Mouse (Mus musculus) liver, adult (tissue): Measurements from ENCODE around the gene Ccdc194.

Source experiments
- GATA4 ChIP-seq: IDR thresholded peaks from 2 replicates; pipeline ENCODE4 v1.6.1; 2014; ENCODE audit warnings: mild to moderate bottlenecking, low read length; ENCODE audit not compliant: insufficient replicate concordance

The Ccdc194 gene

DNA sequence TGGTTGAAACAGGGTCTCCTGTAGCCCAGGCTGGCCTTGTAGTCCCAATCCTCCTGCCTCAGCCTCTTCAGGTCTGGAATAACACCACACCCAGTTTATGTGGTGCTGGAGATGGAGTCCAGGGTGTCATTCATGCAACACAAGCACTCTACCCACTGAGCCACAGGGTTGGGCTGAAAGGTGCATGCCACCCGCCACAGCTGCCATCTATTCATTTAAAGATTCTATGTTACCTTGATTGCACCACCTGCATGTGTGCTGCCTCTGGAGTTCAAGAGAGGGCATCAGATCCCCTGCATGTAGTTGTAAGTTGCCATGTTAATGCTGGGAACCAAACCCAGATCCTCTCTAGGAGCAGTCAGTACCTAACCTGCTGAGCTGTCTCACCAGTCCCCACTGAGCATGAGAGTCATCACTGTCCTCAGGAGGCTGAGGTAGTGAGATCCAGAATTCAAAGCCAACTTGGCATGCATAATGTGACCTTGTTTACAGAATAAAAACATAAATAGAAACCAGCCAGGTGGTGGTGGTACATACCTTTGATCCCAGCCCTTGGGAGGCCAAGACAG is 28.4 kb downstream of the Ccdc194 start:
- TF ChIP-seq GATA4: no peak

DNA sequence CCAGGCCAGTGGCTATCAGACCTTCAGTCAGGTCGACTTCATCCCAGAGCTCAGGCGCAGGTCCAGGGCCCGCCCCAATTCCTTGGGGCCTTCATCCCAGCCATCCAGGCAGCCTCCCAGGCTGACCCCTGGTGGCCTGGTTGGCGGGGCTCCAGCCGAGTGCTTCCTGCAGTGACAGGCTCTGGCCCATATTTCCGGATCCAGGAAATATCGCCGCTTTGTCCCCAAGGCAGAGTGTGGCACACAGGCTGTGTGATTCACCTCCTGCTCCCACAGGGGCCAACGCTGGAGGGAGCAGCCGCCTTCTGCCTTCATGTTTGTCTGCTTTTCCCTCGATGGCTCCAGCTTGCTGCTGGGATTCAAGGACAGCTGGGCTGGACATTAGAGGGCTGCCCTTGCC is 29.0 kb downstream of the Ccdc194 start:
- TF ChIP-seq GATA4: peak; percentile 74; the same call in 1 of the 2 replicates

DNA sequence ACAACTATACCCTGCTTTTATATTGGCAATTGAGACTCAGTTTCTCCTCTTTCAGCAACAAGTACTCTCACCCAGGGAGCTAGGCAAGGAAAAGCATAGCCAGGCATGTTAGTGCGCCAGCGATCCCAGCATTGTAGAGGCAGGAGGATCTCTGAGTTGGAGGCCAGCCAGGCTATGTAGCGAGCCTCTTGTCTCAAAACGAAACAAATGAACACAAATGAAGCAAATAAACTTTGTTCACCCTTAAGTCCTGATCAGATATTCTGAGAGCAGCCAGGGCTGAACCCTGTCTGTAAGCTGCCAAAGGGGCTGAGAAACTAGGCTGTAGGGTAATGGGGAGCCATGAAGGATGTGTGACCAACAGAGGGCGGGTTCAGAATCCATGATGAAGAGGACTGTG is 29.7 kb downstream of the Ccdc194 start:
- no peak for TF ChIP-seq GATA4

DNA sequence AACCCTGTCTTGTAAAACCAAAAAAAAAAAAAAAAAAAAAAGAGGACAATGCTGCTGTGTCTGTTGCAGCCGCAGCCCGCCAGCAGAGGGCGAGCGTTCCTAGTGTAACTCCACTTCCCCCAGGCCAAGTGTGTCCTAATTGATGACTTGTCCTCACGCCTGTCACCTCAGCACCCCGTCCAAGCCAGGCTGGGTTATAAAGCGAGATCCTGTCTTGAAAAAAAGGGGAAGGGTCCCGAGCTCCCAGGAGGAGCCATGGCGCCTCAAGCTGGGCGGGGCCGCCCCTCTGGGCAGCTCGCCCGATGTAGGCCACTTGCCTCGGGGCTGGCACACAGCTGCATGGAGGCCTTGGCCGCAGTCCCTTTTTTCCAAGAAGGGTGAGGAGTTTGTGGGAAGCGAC is 30.5 kb downstream of the Ccdc194 start:
- no peak for TF ChIP-seq GATA4

DNA sequence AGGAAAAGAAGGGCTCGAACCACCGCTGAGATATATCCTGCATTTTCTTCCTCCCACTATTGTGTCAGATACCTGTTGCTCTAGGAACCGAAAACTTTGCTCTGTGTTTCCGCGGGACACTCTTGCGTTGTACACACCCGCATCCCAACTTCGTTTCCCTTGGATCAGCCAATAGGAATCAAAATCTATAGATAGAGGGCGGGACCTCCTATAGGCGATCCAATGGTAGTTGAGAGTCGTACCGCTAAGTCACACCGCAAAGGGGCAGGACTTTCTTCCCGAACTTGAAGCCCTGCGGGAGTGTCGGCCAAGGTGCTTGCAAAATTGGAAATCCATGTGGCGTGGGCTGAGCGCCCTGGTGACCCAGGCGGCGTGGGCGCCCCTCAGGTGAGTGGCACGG is 37.1 kb downstream of the Ccdc194 start:
- 0 out of 2 replicates have a peak, but pooled peaks have one; percentile 19 for TF ChIP-seq GATA4

DNA sequence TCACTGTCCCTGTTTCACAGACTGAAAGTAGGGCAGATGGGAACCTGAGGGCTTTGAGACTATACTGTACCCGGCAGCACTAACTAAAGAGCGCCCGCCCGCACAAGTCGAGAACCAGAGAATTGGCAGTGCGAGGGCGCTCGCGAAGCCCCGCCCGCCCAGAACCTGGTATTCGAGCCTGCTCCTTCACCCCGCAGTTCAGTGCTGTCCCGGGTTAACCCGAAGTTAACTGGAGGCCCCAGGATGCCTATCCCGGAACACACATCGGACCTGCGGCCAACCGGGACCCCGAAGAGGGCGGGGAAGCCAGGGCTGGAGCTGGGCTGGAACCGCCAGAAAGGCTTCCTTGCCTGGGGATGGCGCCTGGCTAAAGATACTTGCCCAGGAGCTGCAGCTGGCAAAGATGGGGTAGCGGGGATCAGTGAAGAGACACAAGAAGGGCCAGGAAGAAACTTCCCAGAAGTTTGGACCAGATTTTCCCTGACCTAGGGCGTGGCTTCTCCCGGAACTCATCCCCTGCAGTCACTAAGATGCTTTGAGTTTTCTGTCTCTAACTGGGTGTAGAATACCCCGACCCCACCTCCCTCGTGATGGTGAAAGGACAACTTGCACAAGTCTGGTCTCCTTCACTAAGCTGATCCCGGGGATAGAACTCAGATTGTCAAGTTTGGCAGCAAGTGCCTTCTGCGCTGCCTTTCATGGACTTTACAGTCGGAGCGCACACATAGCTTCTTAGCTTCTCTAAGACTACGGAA is 37.6 kb downstream of the Ccdc194 start, which contains the start of gene Gtpbp3:
Gtpbp3 (plus strand) TSS at position 413 of the 755 bp plus-strand sequence.
- no peak for TF ChIP-seq GATA4

DNA sequence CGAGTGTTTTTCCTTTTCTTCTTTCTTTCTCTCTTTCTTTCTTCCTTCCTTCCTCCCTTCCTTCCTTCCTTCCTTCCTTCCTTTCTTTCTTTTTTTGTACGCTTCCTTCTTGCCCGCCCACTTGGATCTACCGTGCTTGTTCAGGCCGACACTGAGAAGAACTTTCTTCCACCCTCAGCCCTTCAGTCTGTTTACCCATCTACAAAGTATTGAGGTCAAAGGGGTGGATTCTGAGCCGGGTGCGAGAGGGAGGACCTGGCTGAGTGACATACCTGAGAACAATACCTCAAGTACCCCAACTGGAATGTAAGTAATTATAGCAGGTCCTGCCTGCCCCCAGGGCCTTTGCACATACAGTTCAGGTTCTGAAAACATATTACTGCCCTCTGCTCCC is 39.4 kb downstream of the Ccdc194 start:
- TF ChIP-seq GATA4: no peak

DNA sequence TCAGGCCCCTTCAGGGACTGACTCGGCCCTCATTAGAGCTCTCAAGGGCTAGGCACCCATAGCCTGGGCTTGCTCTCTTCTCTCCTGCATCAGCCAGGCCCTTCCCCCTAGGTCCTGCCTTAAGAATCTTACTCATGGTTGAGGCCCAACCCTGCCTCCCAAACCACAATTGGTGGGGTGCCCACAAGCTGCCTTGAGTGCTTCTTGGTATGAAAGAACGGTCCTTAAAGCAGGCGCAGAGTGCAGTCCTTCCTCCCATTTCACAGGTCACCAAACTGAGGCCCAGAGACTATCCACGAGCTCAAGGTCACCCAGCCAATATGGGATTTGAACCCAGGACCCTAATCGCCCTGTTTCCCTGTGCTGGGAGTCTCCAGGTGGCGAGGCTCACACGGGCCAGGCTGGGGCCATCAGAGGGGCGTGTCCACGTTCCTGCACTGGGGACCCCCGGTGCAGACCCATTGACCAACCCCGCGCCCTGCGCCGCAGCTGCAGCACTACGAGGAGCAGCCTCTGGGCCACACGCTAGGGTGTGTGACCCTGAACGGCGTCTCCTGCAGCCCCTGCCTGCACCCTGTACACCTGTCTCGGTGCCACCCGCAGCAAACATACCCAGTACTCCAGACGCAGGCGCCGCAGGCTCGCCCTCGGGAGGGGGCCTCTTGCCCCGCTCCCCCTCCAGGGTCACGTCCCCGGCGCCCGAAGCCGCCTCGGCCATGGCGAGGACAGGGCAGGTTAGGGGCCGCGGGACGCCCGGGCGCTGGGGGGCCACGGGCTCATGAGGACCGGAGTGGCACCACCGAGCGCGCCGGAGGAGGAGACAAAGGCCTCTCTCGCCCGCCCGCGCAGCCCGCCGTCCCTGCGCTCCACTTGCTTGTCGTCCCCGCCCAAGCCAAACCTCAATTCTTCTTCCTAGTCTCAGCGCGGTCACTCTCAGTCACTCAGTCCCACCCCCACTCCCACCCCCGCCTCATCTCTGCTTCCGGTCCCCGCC is 40.1 kb downstream of the Ccdc194 start, which contains the start of gene Ano8:
Ano8 (minus strand) TSS at position 822 of the 994 bp plus-strand sequence.
- TF ChIP-seq GATA4: no peak

DNA sequence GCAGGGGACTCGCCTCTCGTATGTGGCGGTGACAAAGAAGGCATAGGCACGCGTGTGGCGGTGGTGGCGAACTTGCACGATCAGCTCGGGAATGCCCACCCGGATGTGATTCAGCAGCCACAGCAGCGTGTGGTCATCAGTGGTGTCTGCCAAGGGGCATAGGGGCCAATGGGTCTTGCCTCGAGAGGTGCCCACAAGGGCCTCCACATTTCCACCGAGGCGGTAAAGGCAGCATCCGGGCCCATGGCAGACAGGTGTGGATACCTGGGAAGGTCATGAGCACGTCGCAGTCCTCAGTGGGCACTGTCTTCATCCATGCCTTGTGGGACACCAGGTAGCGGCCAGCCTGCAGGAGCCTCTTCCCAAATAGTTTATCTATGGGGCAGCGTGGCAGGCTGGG is 40.8 kb downstream of the Ccdc194 start:
- TF ChIP-seq GATA4: no peak

DNA sequence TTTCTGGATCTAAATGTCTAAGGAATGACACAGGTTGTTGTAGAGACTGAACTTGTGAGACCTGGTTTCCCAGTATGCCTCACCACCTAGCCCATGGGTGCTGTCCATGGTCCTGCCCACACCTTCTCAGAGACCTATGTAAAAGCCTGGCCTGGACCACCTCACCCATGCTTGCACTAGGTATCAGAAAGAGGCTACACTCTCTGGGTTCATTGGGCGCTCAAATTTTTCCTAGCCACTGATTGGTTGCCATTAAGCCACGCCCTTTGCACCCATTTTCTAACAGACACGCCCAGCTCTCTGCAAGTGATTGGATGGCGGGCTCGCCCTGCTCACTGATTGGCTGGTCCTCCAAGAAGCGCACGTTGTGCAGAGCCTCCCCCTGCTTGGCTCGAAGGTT is 41.6 kb downstream of the Ccdc194 start:
- no peak for TF ChIP-seq GATA4

DNA sequence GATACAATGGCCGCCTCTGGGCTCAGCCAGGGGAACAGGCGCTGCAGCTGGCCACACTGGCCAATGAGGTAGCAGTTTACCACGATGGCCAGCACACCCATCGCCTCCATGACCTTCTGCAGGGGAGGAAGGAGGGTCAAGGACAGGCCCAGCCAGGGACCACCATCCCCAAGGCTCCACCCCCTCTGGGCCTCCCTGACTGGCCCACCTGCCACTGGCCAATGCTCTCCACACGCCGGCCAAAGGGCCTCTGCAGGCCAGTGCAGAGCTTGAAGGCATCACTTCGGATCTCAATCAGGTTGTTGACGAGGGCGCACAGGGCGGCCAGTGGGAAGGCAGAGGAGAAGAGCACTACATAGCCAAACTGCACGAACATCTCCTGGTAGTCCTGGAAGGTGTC is 46.6 kb downstream of the Ccdc194 start:
- no peak for TF ChIP-seq GATA4

DNA sequence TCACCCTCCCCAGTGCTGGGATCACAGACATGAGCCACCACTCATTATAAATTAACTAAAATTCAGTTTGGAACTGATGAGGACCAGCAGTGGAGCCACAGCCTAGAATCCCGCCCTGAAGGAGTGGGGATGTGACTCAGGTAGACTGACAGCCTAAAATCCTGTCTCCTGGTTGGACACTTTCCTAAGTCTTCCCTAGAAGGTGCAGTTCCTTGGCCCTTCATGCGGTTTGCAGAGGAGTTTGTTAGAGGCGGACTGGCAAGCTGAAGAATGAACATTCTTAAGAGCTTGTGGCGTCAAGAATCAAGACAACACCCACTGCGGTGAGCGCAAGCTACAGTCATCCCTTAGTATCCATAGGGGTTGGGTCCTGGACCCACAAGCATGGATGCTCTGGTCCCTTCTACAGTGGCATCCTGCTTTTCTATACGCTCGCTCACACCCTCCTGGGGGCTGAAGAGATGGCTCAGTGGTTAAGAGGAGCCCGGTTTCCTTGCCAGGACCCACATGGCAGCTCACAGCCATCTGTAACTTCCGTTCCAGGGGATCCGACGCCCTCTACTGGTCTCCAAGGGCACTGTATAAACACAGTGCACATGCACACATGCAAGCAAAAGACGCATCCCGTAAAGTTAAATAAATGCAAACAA is 48.2 kb downstream of the Ccdc194 start:
- TF ChIP-seq GATA4: no peak

DNA sequence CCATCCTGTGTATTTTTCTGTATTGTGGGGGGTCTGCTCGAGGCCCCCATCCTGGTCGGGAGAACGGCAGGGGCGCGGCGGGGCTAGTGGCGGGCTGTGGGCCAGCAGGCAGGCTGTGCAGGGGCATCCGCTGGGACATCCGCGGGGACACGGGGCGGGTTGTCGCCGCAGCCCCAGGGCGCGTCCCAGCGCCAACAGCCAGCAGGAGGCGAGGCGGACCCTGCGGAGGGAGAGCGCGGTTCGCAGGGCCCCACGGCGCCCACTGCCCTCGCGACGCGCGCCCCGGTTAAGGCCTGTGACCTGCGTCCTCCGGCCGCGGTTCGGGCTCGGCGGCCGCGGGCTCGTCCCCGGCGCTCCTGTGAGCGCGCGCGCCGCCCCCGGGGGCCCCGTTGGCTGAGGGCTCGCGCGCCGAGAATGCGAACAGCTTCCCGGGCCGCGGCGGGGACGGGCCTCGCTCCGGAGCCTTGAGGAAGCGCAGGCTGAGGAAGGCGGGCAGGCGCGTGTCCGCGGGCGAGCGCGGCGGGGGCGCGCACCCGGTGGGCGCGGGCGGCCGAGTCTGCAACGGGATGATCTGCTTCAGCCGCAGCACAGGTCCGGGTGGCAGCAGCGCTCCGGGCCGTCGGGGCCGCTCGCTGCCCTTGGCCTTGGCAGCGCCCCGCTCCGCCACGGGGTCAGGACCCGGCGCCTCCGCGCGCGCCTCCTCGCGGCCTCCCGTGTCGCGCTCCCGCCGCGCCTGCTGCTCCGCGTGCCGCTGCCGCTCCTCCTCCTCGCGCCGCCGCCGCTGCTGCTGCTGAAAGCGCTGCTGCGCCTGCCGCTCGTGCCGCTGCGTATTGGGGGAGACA is 49.2 kb downstream of the Ccdc194 start:
- TF ChIP-seq GATA4: no peak

DNA sequence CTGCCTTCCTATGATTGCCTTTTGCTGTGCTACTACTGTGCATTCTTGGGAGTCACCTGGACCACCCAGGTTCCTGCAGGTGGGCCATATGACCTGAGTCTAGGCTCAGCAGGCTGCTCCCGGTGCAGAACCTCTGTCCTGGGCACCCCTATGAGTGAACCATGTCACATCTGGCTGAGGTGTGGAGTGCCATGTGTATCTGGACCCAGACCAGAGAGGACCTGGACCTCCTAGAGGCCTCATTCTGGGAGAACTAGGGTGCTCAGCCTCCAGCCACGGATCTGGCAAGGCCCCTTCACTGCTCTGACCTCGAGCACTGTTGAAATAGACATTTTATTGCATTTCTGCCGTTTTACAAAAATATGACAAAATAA is 49.8 kb downstream of the Ccdc194 start:
- no peak for TF ChIP-seq GATA4

DNA sequence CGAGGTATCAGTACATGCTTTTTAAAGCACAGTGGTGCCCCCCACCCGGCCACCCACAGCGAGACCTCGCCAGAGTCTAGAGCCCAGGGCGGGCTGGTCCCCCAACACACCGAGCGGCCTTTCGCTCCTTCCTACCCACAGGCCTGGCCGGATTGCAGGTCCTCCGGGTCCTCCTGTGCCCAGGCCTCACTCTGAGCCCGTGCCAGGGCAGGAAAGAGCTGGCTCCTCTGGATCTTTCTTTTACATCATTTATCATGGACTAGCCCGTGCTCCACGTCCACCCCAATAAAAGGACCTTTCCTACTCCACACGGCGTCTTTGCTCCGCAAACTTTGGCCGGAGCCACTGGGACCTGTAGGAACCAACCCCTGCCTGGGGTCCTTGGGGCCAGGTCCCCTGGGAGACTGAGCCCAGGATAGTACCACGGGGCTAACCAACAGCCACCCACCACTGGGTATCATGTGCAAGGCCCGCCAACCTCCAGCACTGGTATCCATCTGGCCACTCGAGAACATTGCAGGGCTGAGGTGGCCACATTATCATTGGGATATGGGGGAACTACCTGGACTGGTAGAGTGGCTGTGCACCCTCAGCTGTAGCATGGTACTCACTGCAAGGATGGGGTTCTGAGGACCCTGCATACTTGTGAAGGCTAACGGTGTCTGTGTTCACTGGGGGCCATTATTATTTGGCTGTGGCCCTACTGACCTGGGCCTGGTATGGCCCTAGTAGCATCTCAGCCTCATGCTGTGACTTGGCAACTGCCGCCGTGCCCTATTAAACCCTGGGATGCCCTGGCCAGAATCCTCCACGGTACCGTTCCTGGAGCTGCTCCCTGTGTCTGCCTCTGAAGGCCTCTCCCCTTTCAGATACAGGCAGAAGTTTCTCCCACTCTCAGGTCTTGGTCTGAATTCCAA is 50.5 kb downstream of the Ccdc194 start:
- no peak for TF ChIP-seq GATA4
